Mouse (Mus musculus): Measurements from ENCODE around the gene Cdc5l. TPM values are rescaled to one million over a fixed set of nuclear protein-coding genes. Genes with fewer than 3 reads are reported as not detected.
"Not testable (repeated sequence)": the region's sequence is repeated elsewhere in the genome, so short reads cannot be mapped to it uniquely, and the experiment has no call there.

The Cdc5l gene
- total RNA-seq, 2 experiments from 2014 or later: 32.9 to 33.3 TPM

- no peak for DNase-seq
Measured at GRCm38 (mm10) chr17:45445923-45446322, 12.4 kb upstream of the Cdc5l start.

- no peak for DNase-seq
Measured at GRCm38 (mm10) chr17:45434262-45434590, 689 bp upstream of the Cdc5l start.

- DNase-seq: no peak
Measured at GRCm38 (mm10) chr17:45432706-45433398, 685 bp downstream of the Cdc5l start.

GRCm38 (mm10) chr17:45432007-45432406, 1.5 kb downstream of the Cdc5l start:
- DNase-seq: no peak

- DNase-seq: no peak
Measured at GRCm38 (mm10) chr17:45417387-45417786, 16.1 kb downstream of the Cdc5l start.

- DNase-seq: not testable (repeated sequence)
Measured at GRCm38 (mm10) chr17:45411617-45412016, 21.9 kb downstream of the Cdc5l start.

GRCm38 (mm10) chr17:45408719-45409118, 24.8 kb downstream of the Cdc5l start:
- no peak for DNase-seq

GRCm38 (mm10) chr17:45406281-45406680, 27.3 kb downstream of the Cdc5l start:
- DNase-seq: no peak

- no peak for DNase-seq
Measured at GRCm38 (mm10) chr17:45403207-45403606, 30.3 kb downstream of the Cdc5l start.

- no peak for DNase-seq
Measured at GRCm38 (mm10) chr17:45402601-45403000, 30.9 kb downstream of the Cdc5l start.

GRCm38 (mm10) chr17:45402126-45402525, 31.4 kb downstream of the Cdc5l start:
- no peak for DNase-seq

GRCm38 (mm10) chr17:45401126-45401905, 32.2 kb downstream of the Cdc5l start:
- DNase-seq: no peak

- DNase-seq: no peak
Measured at GRCm38 (mm10) chr17:45398021-45398420, 35.5 kb downstream of the Cdc5l start.

- DNase-seq: no peak
Measured at GRCm38 (mm10) chr17:45397541-45397940, 36.0 kb downstream of the Cdc5l start.

GRCm38 (mm10) chr17:45394612-45395011, 38.9 kb downstream of the Cdc5l start:
- no peak for DNase-seq

GRCm38 (mm10) chr17:45393765-45394164, 39.8 kb downstream of the Cdc5l start:
- no peak for DNase-seq

- no peak for DNase-seq
Measured at GRCm38 (mm10) chr17:45389896-45390295, 43.6 kb downstream of the Cdc5l start.

- no peak for DNase-seq
Measured at GRCm38 (mm10) chr17:45386986-45387385, 46.6 kb downstream of the Cdc5l start.

GRCm38 (mm10) chr17:45383305-45383704, 50.2 kb downstream of the Cdc5l start:
- no peak for DNase-seq

- DNase-seq: no peak
Measured at GRCm38 (mm10) chr17:45379271-45379784, 54.2 kb downstream of the Cdc5l start.

- DNase-seq: no peak
Measured at GRCm38 (mm10) chr17:45377323-45377722, 56.2 kb downstream of the Cdc5l start.

- peak; percentile 52 for DNase-seq
Measured at GRCm38 (mm10) chr17:45373987-45374608, 59.4 kb downstream of the Cdc5l start.

- DNase-seq: no peak
Measured at GRCm38 (mm10) chr17:45371042-45371441, 62.5 kb downstream of the Cdc5l start.

All from gastrocnemius, postnatal 25 days (tissue).